Mouse (Mus musculus) liver, postnatal 0 days (tissue): Measurements from ENCODE around the gene Mum1. TPM values are rescaled to one million over a fixed set of nuclear protein-coding genes. Genes with fewer than 3 reads are reported as not detected.

ENCODE experiments used
- ATAC-seq: fragments of 200-750 bp; cut with Nextera tagmentation; 2 replicates; pipeline ENCODE4 v1.8.0; 2017; ENCODE audit warnings: mild to moderate bottlenecking, moderate library complexity
- DNase-seq: peaks from one replicate; pipeline ENCODE4 v3.0.0-alpha.2; 2016
- H3K27ac ChIP-seq: fragments of 300-500 bp; sonication (generic); 2 replicates; pipeline ENCODE4 v1.5.1; 2014; ENCODE audit warnings: antibody characterized with exemption, moderate library complexity, mild to moderate bottlenecking, low read depth
- H3K27me3 ChIP-seq: fragments of 300-500 bp; sonication (generic); 2 replicates; pipeline ENCODE4 v1.6.1; 2014; ENCODE audit warnings: low read length, control low read depth, mixed read lengths; ENCODE audit not compliant: insufficient read depth
- H3K36me3 ChIP-seq: fragments of 300-500 bp; sonication (generic); replicated peaks from 2 replicates; pipeline ENCODE4 v1.6.1; 2014; ENCODE audit warnings: mild to moderate bottlenecking, control low read depth, low read length, moderate library complexity, mixed read lengths; ENCODE audit not compliant: insufficient read depth
- H3K4me1 ChIP-seq: fragments of 300-500 bp; sonication (generic); 2 replicates; pipeline ENCODE4 v1.6.1; 2014; ENCODE audit warnings: antibody characterized with exemption, mild to moderate bottlenecking, control low read depth; ENCODE audit not compliant: insufficient read depth
- H3K4me2 ChIP-seq: fragments of 300-500 bp; sonication (generic); 2 replicates; pipeline ENCODE4 v1.6.1; 2014; ENCODE audit warnings: low read depth, mild to moderate bottlenecking, low read length, moderate library complexity, mixed read lengths
- H3K4me3 ChIP-seq: fragments of 300-500 bp; sonication (generic); 2 replicates; pipeline ENCODE4 v1.5.1; 2014; ENCODE audit warnings: low read depth, low read length
- H3K9ac ChIP-seq: fragments of 300-500 bp; sonication (generic); replicated peaks from 2 replicates; pipeline ENCODE4 v1.6.1; 2014; ENCODE audit warnings: mild to moderate bottlenecking, moderate library complexity
- H3K9me3 ChIP-seq: fragments of 300-500 bp; sonication (generic); 2 replicates; pipeline ENCODE4 v1.6.1; 2016; ENCODE audit warnings: mild to moderate bottlenecking, control low read depth, low read length, mixed read lengths
- CTCF ChIP-seq: sonication (generic); IDR thresholded peaks from 2 replicates; pipeline ENCODE4 v1.5.1; 2016; ENCODE audit warnings: antibody characterized with exemption, low read depth
- EP300 ChIP-seq: IDR thresholded peaks from 2 replicates; pipeline ENCODE4 v1.6.1; 2016; ENCODE audit warnings: antibody characterized with exemption, low read depth, mild to moderate bottlenecking
- WGBS: fragments of 180-500 bp; shearing (Covaris S2); extraction: QIAGEN DNeasy Blood & Tissue Kit; methylation state at CpG from one replicate; pipeline ENCODE4 v1.1.7; 2014; ENCODE audit not compliant: insufficient replicate concordance; 5-methylcytosine and 5-hydroxymethylcytosine counted together
- polyA plus RNA-seq: library from polyadenylated mRNA; unstranded; fragments of >200 nt; fragmentation: Nextera tagmentation; extraction: Ambion mirVana; gene quantifications from 2 replicates; pipeline ENCODE4 v1.2.1, GENCODE M21; 2015

Gene Mum1
- polyA plus RNA-seq, 1 experiment from 2014 or later = 13.3 TPM

- TF ChIP-seq CTCF (no peak), EP300 (no peak)
- Histone ChIP-seq H3K9me3 (no peaks in the 10 kb centered on the region), H3K4me1 (no peaks in the 10 kb centered on the region), H3K36me3 (peaks cover 81% of the 10 kb centered on the region), H3K27me3 (no peaks in the 10 kb centered on the region), H3K4me2 (no peak overlapping the region), H3K27ac (no peak overlapping the region), H3K9ac (no peak overlapping the region), H3K4me3 (no peak overlapping the region)
- no peak for DNase-seq
- WGBS = 92% methylated on average over 4 of the region's 4 CpGs
- ATAC-seq = no peak
These were observed 10.8 kb downstream of the Mum1 start for GRCm38 (mm10) chr10:80237020-80237419.

- no peaks in the 10 kb centered on the region for H3K27me3 ChIP-seq
These were observed 12.1 kb downstream of the Mum1 start for GRCm38 (mm10) chr10:80238306-80238705.

GRCm38 (mm10) chr10:80239791-80240190 lies 13.6 kb downstream of the Mum1 start:
- no peaks in the 10 kb centered on the region for H3K27me3 ChIP-seq
- peaks cover 80% of the 10 kb centered on the region for H3K36me3 ChIP-seq
- H3K4me1 ChIP-seq = no peaks in the 10 kb centered on the region
- no peak overlapping the region for H3K9ac ChIP-seq
- no peak for DNase-seq
- no peak overlapping the region for H3K4me2 ChIP-seq
- no peak overlapping the region for H3K27ac ChIP-seq
- WGBS = 76% methylated on average over 6 of the region's 6 CpGs
- TF ChIP-seq EP300 = no peak
- no peak for TF ChIP-seq CTCF
- no peak for ATAC-seq
- no peak overlapping the region for H3K4me3 ChIP-seq
- H3K9me3 ChIP-seq = no peaks in the 10 kb centered on the region

More at GRCm38 (mm10) chr10:80238306-80238705, 12.1 kb downstream of the Mum1 start:
- DNase-seq (no peak), ATAC-seq (no peak)
- H3K36me3 ChIP-seq = peaks cover 80% of the 10 kb centered on the region
- no peak overlapping the region for H3K9ac ChIP-seq
- H3K27ac ChIP-seq = no peak overlapping the region
- WGBS = 83% methylated on average over 3 of the region's 3 CpGs
- H3K4me3 ChIP-seq = no peak overlapping the region
- no peaks in the 10 kb centered on the region for H3K4me1 ChIP-seq
- H3K9me3 ChIP-seq = no peaks in the 10 kb centered on the region
- H3K4me2 ChIP-seq = no peak overlapping the region
- no peak for TF ChIP-seq EP300
- no peak for TF ChIP-seq CTCF

- 66% methylated on average over 9 of the region's 9 CpGs for WGBS
- Histone ChIP-seq H3K27me3 (no peaks in the 10 kb centered on the region), H3K9me3 (no peaks in the 10 kb centered on the region), H3K27ac (no peak overlapping the region), H3K9ac (no peak overlapping the region), H3K36me3 (peaks cover 64% of the 10 kb centered on the region), H3K4me2 (no peak overlapping the region), H3K4me3 (no peak overlapping the region), H3K4me1 (peaks cover 5% of the 10 kb centered on the region; the same call in 1 of the 2 replicates)
- DNase-seq (no peak), ATAC-seq (peak; percentile 2; the same call in 1 of the 2 replicates)
- no peak for TF ChIP-seq EP300
- no peak for TF ChIP-seq CTCF
These were observed 15.9 kb downstream of the Mum1 start for GRCm38 (mm10) chr10:80242088-80242487.

- peak; percentile 46; the same call in 1 of the 2 replicates for ATAC-seq
- Histone ChIP-seq H3K27me3 (no peaks in the 10 kb centered on the region), H3K4me2 (no peak overlapping the region), H3K36me3 (peaks cover 59% of the 10 kb centered on the region), H3K9ac (no peak overlapping the region), H3K9me3 (no peaks in the 10 kb centered on the region), H3K4me3 (no peak overlapping the region), H3K27ac (no peak overlapping the region), H3K4me1 (peaks cover 5% of the 10 kb centered on the region; the same call in 1 of the 2 replicates)
- TF ChIP-seq EP300 (no peak; the same call in 1 of the 2 replicates), CTCF (no peak)
- 72% methylated on average over 3 of the region's 3 CpGs for WGBS
- no peak for DNase-seq
These were observed 16.4 kb downstream of the Mum1 start for GRCm38 (mm10) chr10:80242607-80243006.

- H3K4me3 ChIP-seq = no peak overlapping the region
- H3K27ac ChIP-seq = no peak overlapping the region
- no peak overlapping the region for H3K9ac ChIP-seq
- H3K27me3 ChIP-seq = no peaks in the 10 kb centered on the region
- no peak overlapping the region for H3K4me2 ChIP-seq
- H3K9me3 ChIP-seq = no peaks in the 10 kb centered on the region
- TF ChIP-seq EP300 (no peak), CTCF (peak; percentile 56)
- ATAC-seq = no peak
- H3K4me1 ChIP-seq = peaks cover 6% of the 10 kb centered on the region
- WGBS = 37% methylated on average over 5 of the region's 5 CpGs
- peaks cover 41% of the 10 kb centered on the region for H3K36me3 ChIP-seq
- DNase-seq = peak; percentile 62
These were observed 18.7 kb downstream of the Mum1 start for GRCm38 (mm10) chr10:80244791-80245399.
